Mouse (Mus musculus) megakaryocyte, embryonic 14.5 days (primary cell): ENCODE measurements around the gene Gm3417.
"Not testable (repeated sequence)": the region's sequence is repeated elsewhere in the genome, so short reads cannot be mapped to it uniquely, and the experiment has no call there.

ENCODE experiments used
- FLI1 ChIP-seq: IDR thresholded peaks from 2 replicates; pipeline ENCODE4 v1.6.1; 2012; ENCODE audit warnings: low read length, inconsistent platforms, mixed read lengths
- GATA1 ChIP-seq: IDR thresholded peaks from 3 replicates; pipeline ENCODE4 v1.6.1; 2012; ENCODE audit warnings: mixed read lengths, low read length, inconsistent platforms, borderline replicate concordance

- TF ChIP-seq GATA1, FLI1: not testable (repeated sequence)
These were observed 16.9 kb downstream of the Gm3417 start for GRCm38 (mm10) chr17:14961557-14962154.
